Mouse (Mus musculus) heart, embryonic 10.5 days (tissue): Measurements from ENCODE around the gene Ano1. TPM values are rescaled to one million over a fixed set of nuclear protein-coding genes. Genes with fewer than 3 reads are reported as not detected.

Experiments used
- DNase-seq: peaks from one replicate; pipeline ENCODE4 v3.0.0-alpha.2; 2017; ENCODE audit warnings: low spot score
- H3K27ac ChIP-seq: fragments of 300-500 bp; sonication (generic); 2 replicates; pipeline ENCODE4 v1.5.1; 2016; ENCODE audit warnings: mild to moderate bottlenecking
- H3K27me3 ChIP-seq: fragments of 300-500 bp; sonication (generic); 2 replicates; pipeline ENCODE4 v1.6.1; 2016; ENCODE audit warnings: mild to moderate bottlenecking; ENCODE audit not compliant: poor library complexity, insufficient read depth, severe bottlenecking
- H3K36me3 ChIP-seq: fragments of 300-500 bp; sonication (generic); 2 replicates; pipeline ENCODE4 v1.6.1; 2016; ENCODE audit warnings: mild to moderate bottlenecking, moderate library complexity
- H3K4me1 ChIP-seq: fragments of 300-500 bp; sonication (generic); 2 replicates; pipeline ENCODE4 v1.6.1; 2016; ENCODE audit warnings: mild to moderate bottlenecking
- H3K4me3 ChIP-seq: fragments of 300-500 bp; sonication (generic); 2 replicates; pipeline ENCODE4 v1.5.1; 2016; ENCODE audit warnings: mild to moderate bottlenecking, moderate library complexity
- H3K9me3 ChIP-seq: fragments of 300-500 bp; sonication (generic); 2 replicates; pipeline ENCODE4 v1.6.1; 2016; ENCODE audit warnings: mild to moderate bottlenecking, moderate library complexity
- WGBS: fragments of 180-500 bp; shearing (Covaris S2); methylation state at CpG from one replicate; pipeline ENCODE4 v1.1.7; 2016; 5-methylcytosine and 5-hydroxymethylcytosine counted together
- polyA plus RNA-seq: library from polyadenylated mRNA; unstranded; fragments of >200 nt; fragmentation: Nextera tagmentation; extraction: Ambion mirVana; gene quantifications from 2 replicates; pipeline ENCODE4 v1.2.1, GENCODE M21; 2016

Gene Ano1
- polyA plus RNA-seq, 1 experiment from 2014 or later = 18.3 TPM

- no peak for DNase-seq
- Histone ChIP-seq H3K27me3 (peaks cover 25% of the 10 kb centered on the region), H3K4me1 (peaks cover 41% of the 10 kb centered on the region), H3K9me3 (no peaks in the 10 kb centered on the region), H3K4me3 (no peak overlapping the region), H3K36me3 (no peaks in the 10 kb centered on the region), H3K27ac (no peak overlapping the region)
- 79% methylated on average over 9 of the region's 9 CpGs for WGBS
Observed at GRCm38 (mm10) chr7:144760228-144760627, 8.5 kb upstream of the Ano1 start.

- Histone ChIP-seq H3K27me3 (peaks cover 30% of the 10 kb centered on the region), H3K9me3 (no peaks in the 10 kb centered on the region), H3K4me3 (no peak overlapping the region), H3K36me3 (no peaks in the 10 kb centered on the region), H3K27ac (0 out of 2 replicates have a peak overlapping the region, but pooled peaks have one; percentile 36), H3K4me1 (peaks cover 33% of the 10 kb centered on the region)
- DNase-seq = no peak
- 51% methylated on average over 2 of the region's 2 CpGs for WGBS
Observed at GRCm38 (mm10) chr7:144759455-144759854, 7.7 kb upstream of the Ano1 start.

- peaks cover 34% of the 10 kb centered on the region for H3K4me1 ChIP-seq
- no peaks in the 10 kb centered on the region for H3K9me3 ChIP-seq
- WGBS = 55% methylated on average over 11 of the region's 11 CpGs
- H3K27me3 ChIP-seq = peaks cover 26% of the 10 kb centered on the region
- H3K36me3 ChIP-seq = no peaks in the 10 kb centered on the region
- DNase-seq = no peak
- H3K27ac ChIP-seq = peak overlapping the region; percentile 69; the same call in 1 of the 2 replicates
- H3K4me3 ChIP-seq = no peak overlapping the region
Observed at GRCm38 (mm10) chr7:144755511-144756378, 4.0 kb upstream of the Ano1 start.

GRCm38 (mm10) chr7:144754722-144755121, 2.9 kb upstream of the Ano1 start:
- H3K4me3 ChIP-seq = no peak overlapping the region
- peak overlapping the region; percentile 69; the same call in 1 of the 2 replicates for H3K27ac ChIP-seq

GRCm38 (mm10) chr7:144753657-144754031, 1.9 kb upstream of the Ano1 start:
- no peak overlapping the region for H3K4me3 ChIP-seq
- H3K36me3 ChIP-seq = no peaks in the 10 kb centered on the region
- DNase-seq = no peak
- H3K27ac ChIP-seq = peak overlapping the region; percentile 30; the same call in 1 of the 2 replicates
- 85% methylated on average over 9 of the region's 9 CpGs for WGBS
- H3K4me1 ChIP-seq = peaks cover 25% of the 10 kb centered on the region
- peaks cover 26% of the 10 kb centered on the region for H3K27me3 ChIP-seq
- no peaks in the 10 kb centered on the region for H3K9me3 ChIP-seq

More at GRCm38 (mm10) chr7:144754722-144755121, 2.9 kb upstream of the Ano1 start:
- DNase-seq = no peak
- Histone ChIP-seq H3K4me1 (peaks cover 30% of the 10 kb centered on the region), H3K36me3 (no peaks in the 10 kb centered on the region), H3K9me3 (no peaks in the 10 kb centered on the region), H3K27me3 (peaks cover 26% of the 10 kb centered on the region)
- 90% methylated on average over 2 of the region's 2 CpGs for WGBS

- 76% methylated on average over 14 of the region's 14 CpGs for WGBS
- Histone ChIP-seq H3K4me1 (peaks cover 24% of the 10 kb centered on the region), H3K9me3 (no peaks in the 10 kb centered on the region), H3K27me3 (peaks cover 26% of the 10 kb centered on the region), H3K4me3 (no peak overlapping the region), H3K27ac (peak overlapping the region; percentile 30; the same call in 1 of the 2 replicates), H3K36me3 (no peaks in the 10 kb centered on the region)
- DNase-seq = no peak
Observed at GRCm38 (mm10) chr7:144752919-144753656, 1.3 kb upstream of the Ano1 start.

GRCm38 (mm10) chr7:144747756-144748155, 4.0 kb downstream of the Ano1 start:
- H3K36me3 ChIP-seq = no peaks in the 10 kb centered on the region
- peaks cover 14% of the 10 kb centered on the region for H3K4me1 ChIP-seq
- no peaks in the 10 kb centered on the region for H3K9me3 ChIP-seq
- WGBS = 31% methylated on average over 2 of the region's 2 CpGs
- DNase-seq = no peak
- peaks cover 30% of the 10 kb centered on the region for H3K27me3 ChIP-seq
- 0 out of 2 replicates have a peak overlapping the region, but pooled peaks have one; percentile 19 for H3K27ac ChIP-seq
- no peak overlapping the region for H3K4me3 ChIP-seq

GRCm38 (mm10) chr7:144746466-144746865, 5.3 kb downstream of the Ano1 start:
- Histone ChIP-seq H3K36me3 (no peaks in the 10 kb centered on the region), H3K4me3 (no peak overlapping the region), H3K4me1 (peaks cover 13% of the 10 kb centered on the region), H3K9me3 (no peaks in the 10 kb centered on the region), H3K27me3 (peaks cover 34% of the 10 kb centered on the region), H3K27ac (0 out of 2 replicates have a peak overlapping the region, but pooled peaks have one; percentile 19)
- WGBS = 83% methylated on average over 4 of the region's 4 CpGs
- DNase-seq = no peak

- 80% methylated on average over 5 of the region's 5 CpGs for WGBS
- Histone ChIP-seq H3K4me1 (peaks cover 27% of the 10 kb centered on the region), H3K4me3 (no peak overlapping the region), H3K27ac (0 out of 2 replicates have a peak overlapping the region, but pooled peaks have one; percentile 29), H3K27me3 (peaks cover 52% of the 10 kb centered on the region), H3K9me3 (no peaks in the 10 kb centered on the region), H3K36me3 (no peaks in the 10 kb centered on the region)
- no peak for DNase-seq
Observed at GRCm38 (mm10) chr7:144743874-144744273, 7.9 kb downstream of the Ano1 start.

GRCm38 (mm10) chr7:144740643-144741042, 11.1 kb downstream of the Ano1 start:
- peaks cover 76% of the 10 kb centered on the region for H3K27me3 ChIP-seq
- no peak for DNase-seq
- no peak overlapping the region for H3K4me3 ChIP-seq
- no peaks in the 10 kb centered on the region for H3K9me3 ChIP-seq
- peaks cover 30% of the 10 kb centered on the region for H3K4me1 ChIP-seq
- H3K36me3 ChIP-seq = no peaks in the 10 kb centered on the region
- 64% methylated on average over 7 of the region's 7 CpGs for WGBS
- H3K27ac ChIP-seq = peak overlapping the region; percentile 23

- H3K36me3 ChIP-seq = no peaks in the 10 kb centered on the region
- peak overlapping the region; percentile 85; the same call in 1 of the 2 replicates for H3K27ac ChIP-seq
- DNase-seq = no peak
- no peaks in the 10 kb centered on the region for H3K9me3 ChIP-seq
- no peak overlapping the region for H3K4me3 ChIP-seq
- peaks cover 71% of the 10 kb centered on the region for H3K27me3 ChIP-seq
- WGBS = 49% methylated on average over 3 of the region's 3 CpGs
- peaks cover 30% of the 10 kb centered on the region for H3K4me1 ChIP-seq
Observed at GRCm38 (mm10) chr7:144739810-144740209, 12.0 kb downstream of the Ano1 start.

- peak overlapping the region; percentile 65 for H3K4me3 ChIP-seq
- H3K27me3 ChIP-seq = peaks cover 65% of the 10 kb centered on the region
- no peaks in the 10 kb centered on the region for H3K36me3 ChIP-seq
- H3K4me1 ChIP-seq = peaks cover 27% of the 10 kb centered on the region
- H3K27ac ChIP-seq = peak overlapping the region; percentile 85
- under 1% methylated on average over 33 of the region's 33 CpGs for WGBS
- peak; percentile 90 for DNase-seq
- no peaks in the 10 kb centered on the region for H3K9me3 ChIP-seq
Observed at GRCm38 (mm10) chr7:144738357-144738798, 13.4 kb downstream of the Ano1 start.

- peak; percentile 85 for DNase-seq
- WGBS = 39% methylated on average over 4 of the region's 4 CpGs
Observed at GRCm38 (mm10) chr7:144731897-144732291, 19.9 kb downstream of the Ano1 start.

More at GRCm38 (mm10) chr7:144731897-144732291, 19.9 kb downstream of the Ano1 start:
- Histone ChIP-seq H3K4me3 (no peak overlapping the region), H3K36me3 (no peaks in the 10 kb centered on the region), H3K4me1 (peaks cover 17% of the 10 kb centered on the region), H3K9me3 (no peaks in the 10 kb centered on the region), H3K27ac (peak overlapping the region; percentile 69), H3K27me3 (peaks cover 21% of the 10 kb centered on the region)
